ENCODE assay signal across 9 mouse cellular contexts in genomic region chr2:93454817-93455591, GRCm38 (mm10). TPM values are rescaled to one million over a fixed set of nuclear protein-coding genes. Genes with fewer than 3 reads are reported as not detected.
DNase-seq lines count a peak whose midpoint lies in the region; ATAC-seq and TF ChIP-seq lines count a peak whose summit lies in the region.
"Had no signal": no experiment of that assay in that cellular context is flagged by ENCODE, and none has a peak within 500 bp of the region (broad histone marks: within the 10 kb centered on the region; RNA-seq: fewer than 3 reads in every experiment).

No protein-coding gene starts in this region.

- no peak overlapping the region for H3K27ac ChIP-seq in heart, embryonic 12.5 days (ENCODE audit: poor library complexity, severe bottlenecking)
- peak overlapping the region; percentile 72 for H3K27ac ChIP-seq in bone marrow, adult 2 months (ENCODE audit: control insufficient read depth, insufficient read depth, low read depth, low read length, poor library complexity)
- H3K27ac ChIP-seq in small intestine, adult 2 months (ENCODE audit: insufficient read depth, low read depth, low read length): peak overlapping the region; percentile 91

- no peak for ATAC-seq in heart, embryonic 12.5 days (ENCODE audit: insufficient number of reproducible peaks, low FRiP score)
- ATAC-seq in monocyte, adult 5-6 weeks (replicated peaks; ENCODE audit: insufficient number of reproducible peaks, low FRiP score, low TSS enrichment, poor library complexity, severe bottlenecking): no peak

- H3K4me1 ChIP-seq in heart, embryonic 12.5 days (replicated peaks): peaks cover 45% of the 10 kb centered on the region
- H3K4me1 ChIP-seq in bone marrow, adult 2 months (ENCODE audit: control insufficient read depth, insufficient read depth, low read length): peaks cover 24% of the 10 kb centered on the region
- peaks cover 87% of the 10 kb centered on the region for H3K4me1 ChIP-seq in small intestine, adult 2 months (ENCODE audit: control insufficient read depth, insufficient read depth, insufficient read length, low read length)

- H3K9ac ChIP-seq in heart, embryonic 12.5 days: no peak overlapping the region
- H3K9ac ChIP-seq: lung, embryonic 15.5 days had no signal

- TF ChIP-seq POLR2A in bone marrow, adult 2 months (IDR thresholded peaks at IDR 0.05; ENCODE audit: borderline replicate concordance, control insufficient read depth, low read depth, low read length): no peak
- TF ChIP-seq POLR2A in small intestine, adult 2 months (IDR thresholded peaks at IDR 0.05; ENCODE audit: low read depth, low read length): no peak; the same call in 1 of the 2 replicates

- DNase-seq in heart, adult 9 months (ENCODE audit: low spot score in 2 of 2): peak; percentile 40 to 58
- DNase-seq in kidney, postnatal 10 days: peak; percentile 77
- no peak for DNase-seq in gastrocnemius, adult 18-20 months (ENCODE audit: low spot score)
- no peak for DNase-seq in retina, embryonic 14.5 days (ENCODE audit: low spot score)

- H3K27me3 ChIP-seq in heart, embryonic 12.5 days (replicated peaks): no peaks in the 10 kb centered on the region; the same call in 1 of the 2 replicates
- H3K27me3 ChIP-seq in small intestine, adult 2 months (ENCODE audit: control insufficient read depth, insufficient read depth, low read length): no peaks in the 10 kb centered on the region
- H3K27me3 ChIP-seq: lung, embryonic 15.5 days had no signal

- no peaks in the 10 kb centered on the region for H3K9me3 ChIP-seq in heart, embryonic 12.5 days (replicated peaks)
- H3K9me3 ChIP-seq: lung, embryonic 15.5 days had no signal

- no peaks in the 10 kb centered on the region for H3K36me3 ChIP-seq in heart, embryonic 12.5 days
- H3K36me3 ChIP-seq in small intestine, adult 2 months (ENCODE audit: control insufficient read depth, insufficient read depth, low read length): peaks cover 6% of the 10 kb centered on the region; the same call in 1 of the 2 replicates
- H3K36me3 ChIP-seq: lung, embryonic 15.5 days had no signal

- no peak overlapping the region for H3K4me3 ChIP-seq in heart, embryonic 12.5 days
- no peak overlapping the region for H3K4me3 ChIP-seq in bone marrow, adult 2 months (replicated peaks; ENCODE audit: control insufficient read depth, low read depth, low read length)
- peak overlapping the region; percentile 1; the same call in 1 of the 2 replicates for H3K4me3 ChIP-seq in small intestine, adult 2 months (ENCODE audit: low read depth, low read length)
- H3K4me3 ChIP-seq: lung, embryonic 15.5 days had no signal

- no peak overlapping the region for H3K4me2 ChIP-seq in heart, embryonic 12.5 days
- H3K4me2 ChIP-seq: lung, embryonic 15.5 days had no signal

- WGBS in heart, embryonic 12.5 days: 73% methylated on average over 3 of the region's 3 CpGs
- WGBS in bone marrow, adult 2 months: 69% methylated on average over 3 of the region's 3 CpGs
- 29% methylated on average over 3 of the region's 3 CpGs for WGBS in small intestine, adult 2 months

- TF ChIP-seq CTCF in bone marrow, adult 2 months (IDR thresholded peaks at IDR 0.05; ENCODE audit: control insufficient read depth, insufficient read depth, low read length): no peak
- TF ChIP-seq CTCF in small intestine, adult 2 months (IDR thresholded peaks at IDR 0.05; ENCODE audit: extremely low read depth, insufficient read length, insufficient replicate concordance, low read depth, low read length): no peak

RNA-seq across cellular contexts. Expression of gene Cd82, which starts 7.9 kb away (rescaled TPM):
- 18.3 and 19.6 TPM in 2 replicates for polyA plus RNA-seq in heart, embryonic 12.5 days (2016; fragmentation: Nextera tagmentation; extraction: Ambion mirVana)
- polyA plus RNA-seq in bone marrow, adult 2 months (2011; ENCODE audit: insufficient read depth, insufficient read length, low replicate concordance, missing spikeins): 98.5 and 111 TPM in 2 replicates
- polyA plus RNA-seq in small intestine, adult 2 months (2012; rRNA removed): 123 and 433 TPM in 2 replicates
- total RNA-seq in monocyte, adult 5-6 weeks (2017): 197 to 239 TPM (median 203 TPM) in 3 replicates
- total RNA-seq in gastrocnemius, adult 18-20 months (2021): 1 to 10 TPM; 8.5 to 9.4 TPM

Comparison
In these comparisons a context has a peak if more than half of its experiments do, and no peak if none do; other contexts are left out.
1. DNase-seq: peak in heart, adult 9 months (2 of 2) and kidney, postnatal 10 days (single experiment); none in gastrocnemius, adult 18-20 months (single experiment) and retina, embryonic 14.5 days (single experiment).